Mouse (Mus musculus) layer of hippocampus, adult 9-10 months (tissue): ENCODE results near the gene Dnajb3.
"Not testable (repeated sequence)": the region's sequence is repeated elsewhere in the genome, so short reads cannot be mapped to it uniquely, and the experiment has no call there.

Experiments
- DNase-seq: peaks from one replicate; pipeline ENCODE4 v3.0.0; 2022; ENCODE audit warnings: low spot score

The Dnajb3 gene

GRCm38 (mm10) chr1:88215466-88216380, 10.1 kb upstream of the Dnajb3 start:
- no peak for DNase-seq

GRCm38 (mm10) chr1:88214462-88214952, 8.9 kb upstream of the Dnajb3 start:
- DNase-seq, result no peak

- no peak for DNase-seq
These were observed 8.3 kb upstream of the Dnajb3 start for GRCm38 (mm10) chr1:88213766-88214461.

GRCm38 (mm10) chr1:88213061-88213460, 7.5 kb upstream of the Dnajb3 start:
- DNase-seq, result no peak

GRCm38 (mm10) chr1:88212341-88213045, 6.9 kb upstream of the Dnajb3 start:
- DNase-seq, result no peak

GRCm38 (mm10) chr1:88211812-88212211, 6.2 kb upstream of the Dnajb3 start, which contains the start of gene Ugt1a1:
Ugt1a1 (plus strand) TSS chr1:88211959.
- DNase-seq, result no peak

GRCm38 (mm10) chr1:88206843-88207479, 1.4 kb upstream of the Dnajb3 start:
- DNase-seq, result no peak

- DNase-seq, result no peak
These were observed 5.1 kb downstream of the Dnajb3 start, which contains the start of gene Ugt1a2 for GRCm38 (mm10) chr1:88200456-88200855. Ugt1a2 (plus strand) TSS chr1:88200601.

- no peak for DNase-seq
These were observed 5.6 kb downstream of the Dnajb3 start for GRCm38 (mm10) chr1:88199996-88200395.

GRCm38 (mm10) chr1:88197443-88197842, 8.1 kb downstream of the Dnajb3 start:
- no peak for DNase-seq

GRCm38 (mm10) chr1:88195687-88196086, 9.9 kb downstream of the Dnajb3 start:
- no peak for DNase-seq

GRCm38 (mm10) chr1:88192136-88192535, 13.4 kb downstream of the Dnajb3 start:
- no peak for DNase-seq

- no peak for DNase-seq
These were observed 19.2 kb downstream of the Dnajb3 start for GRCm38 (mm10) chr1:88186325-88186935.

GRCm38 (mm10) chr1:88179657-88180056, 25.9 kb downstream of the Dnajb3 start:
- no peak for DNase-seq

GRCm38 (mm10) chr1:88172190-88172589, 33.4 kb downstream of the Dnajb3 start:
- not testable (repeated sequence) for DNase-seq

GRCm38 (mm10) chr1:88165711-88166110, 39.9 kb downstream of the Dnajb3 start, which contains the start of gene Ugt1a5:
Ugt1a5 (plus strand) TSS chr1:88166012.
- no peak for DNase-seq

GRCm38 (mm10) chr1:88158430-88158829, 47.2 kb downstream of the Dnajb3 start:
- DNase-seq, result no peak
